Comparison of ENCODE assay signal across 27 mouse cellular contexts in the genomic region with DNA sequence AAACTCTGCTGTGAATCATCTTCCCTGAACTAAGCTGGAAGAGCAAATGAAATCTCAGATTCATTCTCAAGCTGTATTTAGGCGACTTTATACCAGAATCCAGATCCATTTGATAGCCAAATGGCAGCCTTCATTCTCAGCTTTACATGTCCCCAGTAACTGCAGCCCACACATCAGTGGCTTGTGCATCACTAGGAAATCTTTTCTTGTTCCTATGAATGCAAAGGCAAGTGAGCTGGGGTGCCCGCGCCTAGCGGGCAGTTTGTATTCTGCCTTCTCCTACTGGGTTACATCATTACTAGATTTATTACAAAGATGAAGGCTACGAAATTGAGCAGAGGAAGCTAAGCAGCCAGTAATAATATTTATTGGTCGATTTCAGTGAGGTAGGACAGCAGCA. TPM values are rescaled to one million over a fixed set of nuclear protein-coding genes. Genes with fewer than 3 reads are reported as not detected.
DNase-seq lines count a peak whose midpoint lies in the region; ATAC-seq and TF ChIP-seq lines count a peak whose summit lies in the region.
"Had no signal": no experiment of that assay in that cellular context is flagged by ENCODE, and none has a peak within 500 bp of the region (broad histone marks: within the 10 kb centered on the region; RNA-seq: fewer than 3 reads in every experiment).

No protein-coding gene starts in this region.

- WGBS in lung, embryonic 14.5 days: 65% methylated on average over 6 of the region's 6 CpGs

- 0 out of 2 replicates have a peak, but pooled peaks cover 3% of the 10 kb centered on the region for H3K36me3 ChIP-seq in lung, embryonic 14.5 days (ENCODE audit: insufficient read depth)
- H3K36me3 ChIP-seq: limb, embryonic 15.5 days had no signal

- ATAC-seq in frontal cortex, adult (ENCODE audit: low TSS enrichment): peak; percentile 59; the same call in 1 of the 2 replicates
- no peak for ATAC-seq in lung, embryonic 14.5 days (ENCODE audit: insufficient read depth)
- ATAC-seq: intestine, postnatal 0 days; lung, postnatal 0 days; midbrain, embryonic 15.5 days; Patski had no signal

- no peak for DNase-seq in frontal cortex, postnatal 10 days (ENCODE audit: low spot score in 2 of 2)
- DNase-seq in lung, embryonic 14.5 days: no peak
- no peak for DNase-seq in lung, postnatal 36 days
- peak; percentile 5 for DNase-seq in thymus, postnatal 4 days
- DNase-seq in thymus, postnatal 36 days: no peak
- no peak for DNase-seq in ovary, postnatal 14 days (ENCODE audit: low spot score)
- DNase-seq: adrenal gland, postnatal 14 days; cerebellum, adult 2 months; cerebellum, postnatal 14 days; gastrocnemius, postnatal 36 days; heart, adult 2 months; kidney, adult 9 months; kidney, postnatal 10 days; retina, postnatal 1 day; right cerebral cortex, postnatal 14 days had no signal

- no peaks in the 10 kb centered on the region for H3K27me3 ChIP-seq in lung, embryonic 14.5 days (ENCODE audit: insufficient read depth, low read length)
- H3K27me3 ChIP-seq: forebrain, embryonic 12.5 days; heart, embryonic 12.5 days; midbrain, embryonic 15.5 days; neural tube, embryonic 12.5 days; Patski had no signal

- H3K27ac ChIP-seq in lung, embryonic 14.5 days (ENCODE audit: low read depth): 0 out of 2 replicates have a peak overlapping the region, but pooled peaks have one; percentile 7
- H3K27ac ChIP-seq: forebrain, embryonic 12.5 days; heart, adult 2 months; hindbrain, embryonic 14.5 days; limb, embryonic 15.5 days; liver, embryonic 14.5 days; midbrain, embryonic 15.5 days; neural tube, embryonic 12.5 days had no signal

- H3K4me2 ChIP-seq in lung, embryonic 14.5 days: peak overlapping the region; percentile 39
- H3K4me2 ChIP-seq: forebrain, embryonic 12.5 days; heart, embryonic 12.5 days; hindbrain, embryonic 14.5 days; limb, embryonic 15.5 days; midbrain, embryonic 15.5 days; neural tube, embryonic 12.5 days had no signal

- no peaks in the 10 kb centered on the region for H3K9me3 ChIP-seq in lung, embryonic 14.5 days (ENCODE audit: low read depth, low read length)
- H3K9me3 ChIP-seq: forebrain, embryonic 12.5 days; heart, embryonic 12.5 days; limb, embryonic 15.5 days; midbrain, embryonic 15.5 days; neural tube, embryonic 12.5 days had no signal

- H3K9ac ChIP-seq in lung, embryonic 14.5 days: no peak overlapping the region
- H3K9ac ChIP-seq: forebrain, embryonic 12.5 days; heart, embryonic 12.5 days; hindbrain, embryonic 14.5 days; limb, embryonic 15.5 days; liver, embryonic 14.5 days; midbrain, embryonic 15.5 days; neural tube, embryonic 12.5 days had no signal

- TF ChIP-seq CTCF in lung, embryonic 14.5 days (IDR thresholded peaks at IDR 0.05; ENCODE audit: low read depth): no peak

- no peaks in the 10 kb centered on the region for H3K4me1 ChIP-seq in lung, embryonic 14.5 days (ENCODE audit: insufficient read depth)
- H3K4me1 ChIP-seq: heart, embryonic 12.5 days; neural tube, embryonic 12.5 days had no signal

- no peak overlapping the region for H3K4me3 ChIP-seq in lung, embryonic 14.5 days (ENCODE audit: low read depth, low read length)
- H3K4me3 ChIP-seq: erythroblast, embryonic 14.5 days; forebrain, embryonic 12.5 days; heart, adult 2 months; heart, embryonic 12.5 days; limb, embryonic 15.5 days; midbrain, embryonic 15.5 days; neural tube, embryonic 12.5 days had no signal

RNA-seq across cellular contexts. Expression of gene Hlcs, which starts 48.8 kb away (rescaled TPM):
- 8.0 and 8.8 TPM in 2 replicates for polyA plus RNA-seq in lung, embryonic 14.5 days (2014; fragmentation: Nextera tagmentation; extraction: Ambion mirVana)
